Mouse (Mus musculus): ENCODE measurements around the gene Grasp. TPM values are rescaled to one million over a fixed set of nuclear protein-coding genes. Genes with fewer than 3 reads are reported as not detected.
A peak's percentile ranks its signal among the peaks of the same experiment; 100 is the strongest.

Grasp gene
- total RNA-seq, 2 experiments from 2014 or later, result not detected

DNA sequence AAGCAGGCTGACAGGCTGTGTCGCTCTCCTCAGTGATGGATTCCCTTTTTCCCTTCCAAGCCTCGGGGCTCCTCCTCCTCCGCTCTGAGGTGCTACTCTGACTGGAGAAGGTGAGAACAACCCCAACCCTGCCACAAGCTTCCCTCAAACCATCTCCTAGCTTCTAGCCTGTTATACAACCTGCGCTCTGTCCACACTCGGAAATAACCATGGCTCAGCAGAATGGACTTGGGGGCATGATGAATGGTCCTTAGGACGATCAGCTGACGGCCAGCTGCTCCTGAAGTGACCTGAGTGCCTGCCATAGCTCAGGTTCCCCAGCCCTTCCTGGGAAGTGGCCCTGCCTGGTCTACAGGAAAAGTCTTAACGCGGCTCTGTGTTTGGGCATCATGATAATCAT, 17.9 kb downstream of the Grasp start:
- ATAC-seq (replicated peaks; ENCODE audit: low FRiP score, poor library complexity, severe bottlenecking), result no peak

DNA sequence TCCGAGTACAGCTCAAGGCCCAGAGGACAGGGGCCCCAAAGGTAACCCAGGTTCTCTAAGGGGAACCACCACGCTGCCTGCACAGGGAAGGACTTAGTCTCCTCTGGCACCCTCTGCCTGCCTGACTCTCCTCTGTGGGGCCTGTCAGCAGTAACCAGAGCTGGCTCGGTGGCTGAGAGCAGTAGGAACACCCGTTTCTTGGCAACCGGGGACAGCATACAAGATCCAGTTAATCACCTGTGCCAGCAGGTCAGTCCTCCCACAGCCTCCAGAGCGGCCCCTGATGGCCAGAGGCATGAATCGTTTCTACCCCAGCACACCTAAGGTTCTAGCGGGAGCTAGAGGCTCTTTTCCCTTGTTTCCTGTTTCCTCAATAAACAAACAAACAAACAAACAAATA, 18.7 kb downstream of the Grasp start:
- no peak for ATAC-seq (replicated peaks; ENCODE audit: low FRiP score, poor library complexity, severe bottlenecking)

DNA sequence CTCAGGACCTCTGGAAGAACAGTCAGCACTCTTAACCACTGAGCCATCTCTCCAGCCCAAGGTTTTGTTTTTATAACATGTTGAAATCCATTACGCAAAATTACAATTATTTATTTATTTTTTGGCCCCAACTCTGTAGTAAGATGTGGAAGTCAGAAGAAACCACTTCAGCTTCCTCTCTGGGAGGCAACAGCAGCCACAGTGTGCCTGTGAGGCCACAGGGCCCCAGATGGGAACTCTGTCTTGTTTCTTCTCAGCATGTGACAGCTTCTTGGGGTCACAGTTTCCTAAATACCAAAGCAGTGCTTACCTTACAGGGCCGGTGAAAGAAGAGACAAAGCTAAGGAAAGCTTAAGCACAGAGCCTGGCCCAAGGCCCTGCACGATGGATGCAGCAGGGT, 20.0 kb downstream of the Grasp start:
- ATAC-seq (replicated peaks; ENCODE audit: low FRiP score, poor library complexity, severe bottlenecking), result no peak

DNA sequence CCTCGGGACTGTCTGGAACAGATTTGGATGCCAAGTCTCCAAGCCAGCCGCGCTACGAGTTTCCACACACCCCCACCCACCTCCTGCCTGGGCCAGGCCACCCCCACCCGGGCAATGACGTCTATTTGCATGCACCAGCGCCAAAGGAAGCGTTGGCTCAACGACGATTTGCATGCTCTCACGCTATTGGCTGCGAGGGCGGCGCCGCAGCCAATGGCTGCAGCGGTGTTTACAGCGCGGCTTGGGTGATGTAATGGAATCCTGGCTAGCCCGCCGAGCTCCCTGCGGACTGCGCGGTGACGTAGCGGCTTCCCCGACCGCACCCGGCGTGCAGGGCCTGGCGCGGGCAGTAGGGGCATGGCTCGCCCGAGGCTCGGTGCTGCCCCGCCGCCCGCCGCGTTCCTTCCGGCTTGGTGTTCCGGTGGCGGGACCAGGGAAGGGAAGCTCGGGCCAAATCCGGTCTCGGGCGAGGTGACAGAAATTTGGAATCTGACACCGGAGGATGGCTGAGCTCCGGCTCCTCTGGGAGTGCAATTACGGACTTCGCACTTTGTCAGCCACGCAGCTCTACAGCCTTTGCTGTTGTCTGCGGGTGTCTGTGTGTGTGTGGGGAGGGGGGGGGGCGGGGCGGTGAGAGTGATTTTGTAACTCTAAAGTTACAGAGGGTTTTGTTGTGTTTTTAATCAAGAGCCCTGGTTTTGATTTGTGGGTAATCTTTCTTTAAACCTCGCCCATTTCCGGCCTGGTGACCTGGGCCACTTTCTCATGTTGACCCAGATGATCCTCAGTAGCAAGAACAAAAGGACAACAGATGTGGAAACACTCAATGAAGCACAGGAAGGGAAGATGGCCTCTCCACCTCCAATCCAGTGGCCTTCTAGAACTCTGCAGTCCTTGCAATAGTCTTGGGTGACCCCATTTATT, 22.5 kb downstream of the Grasp start:
- peak; percentile 91 for ATAC-seq (replicated peaks; ENCODE audit: low FRiP score, poor library complexity, severe bottlenecking)

DNA sequence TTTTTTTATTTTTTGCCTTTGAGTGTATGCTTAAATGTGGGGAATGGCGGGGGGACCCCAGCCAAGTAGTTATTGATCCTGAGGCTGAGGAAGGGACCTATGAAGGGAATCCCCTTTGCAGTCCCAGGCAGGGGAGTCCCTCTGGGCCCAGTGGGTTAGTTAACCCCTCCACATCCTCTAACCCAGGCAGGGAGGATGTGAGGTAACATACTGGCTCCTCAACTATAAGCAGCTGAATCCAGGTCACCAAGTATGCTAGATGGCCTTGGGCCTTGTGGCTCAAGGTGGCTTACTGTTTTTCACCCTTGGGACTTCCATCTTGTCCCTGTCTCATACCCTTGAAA, 23.1 kb downstream of the Grasp start:
- ATAC-seq (replicated peaks; ENCODE audit: low FRiP score, poor library complexity, severe bottlenecking), result no peak

DNA sequence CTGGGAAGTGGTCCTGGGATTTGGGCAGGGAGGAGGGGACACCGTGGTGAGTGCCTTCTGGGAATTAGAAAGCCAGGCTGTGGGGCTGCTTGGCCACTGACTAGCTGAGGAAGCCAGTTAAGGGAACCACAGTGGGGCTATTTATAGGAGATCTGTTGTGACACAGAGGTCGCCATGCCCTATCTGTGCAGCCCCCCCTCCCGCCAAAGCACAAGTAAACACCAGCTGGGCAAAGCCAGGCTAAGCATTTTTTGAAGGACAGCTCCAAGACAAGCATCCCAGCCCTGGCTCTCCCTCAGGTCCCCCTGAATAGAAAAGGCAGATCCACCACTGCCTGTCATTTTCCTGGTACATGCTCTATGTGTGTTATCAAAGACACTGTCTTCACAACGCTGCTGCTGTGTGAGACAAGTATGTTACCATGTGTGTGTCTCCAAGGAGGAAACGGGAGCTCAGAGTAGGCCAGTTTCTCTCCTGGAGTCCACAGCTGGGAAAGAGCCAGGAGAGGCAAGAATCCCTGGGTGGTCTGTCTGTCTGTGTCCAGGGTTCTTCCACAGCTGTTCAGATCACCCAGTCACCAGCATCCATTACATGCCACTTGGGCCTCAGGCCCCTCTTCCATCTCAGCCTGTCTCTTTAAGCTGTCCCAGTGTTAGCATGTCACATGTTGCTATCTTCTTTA, 24.2 kb downstream of the Grasp start:
- ATAC-seq (replicated peaks; ENCODE audit: low FRiP score, poor library complexity, severe bottlenecking), result no peak

DNA sequence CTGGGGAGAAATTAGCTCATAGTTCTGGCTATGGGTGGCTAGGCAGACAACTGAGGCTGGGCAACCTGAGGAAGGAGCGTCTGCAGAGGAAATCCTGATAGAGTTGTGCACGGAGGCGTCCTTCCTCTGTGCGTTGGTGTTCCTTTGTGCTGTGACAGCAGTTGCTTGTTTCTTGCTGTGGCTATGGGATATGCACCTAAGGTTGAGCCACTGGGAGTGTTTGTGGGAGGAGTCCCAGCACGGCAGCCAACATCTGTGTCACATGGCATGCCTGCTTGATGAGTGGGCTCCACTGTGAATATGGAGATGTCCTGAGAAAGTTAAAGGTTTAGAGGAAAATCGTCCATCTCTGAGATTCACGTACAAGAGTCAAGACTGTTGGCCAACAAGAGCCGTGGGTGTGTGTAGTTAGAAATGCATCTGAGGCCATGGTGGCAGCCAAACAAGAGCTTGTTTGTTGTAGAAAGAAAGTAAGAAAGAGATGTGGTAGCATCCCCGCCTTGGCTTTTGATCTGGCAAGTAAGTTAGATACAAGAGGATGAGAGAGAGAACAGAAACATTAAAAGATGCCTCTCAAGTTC, 26.3 kb downstream of the Grasp start:
- no peak for ATAC-seq (replicated peaks; ENCODE audit: low FRiP score, poor library complexity, severe bottlenecking)

DNA sequence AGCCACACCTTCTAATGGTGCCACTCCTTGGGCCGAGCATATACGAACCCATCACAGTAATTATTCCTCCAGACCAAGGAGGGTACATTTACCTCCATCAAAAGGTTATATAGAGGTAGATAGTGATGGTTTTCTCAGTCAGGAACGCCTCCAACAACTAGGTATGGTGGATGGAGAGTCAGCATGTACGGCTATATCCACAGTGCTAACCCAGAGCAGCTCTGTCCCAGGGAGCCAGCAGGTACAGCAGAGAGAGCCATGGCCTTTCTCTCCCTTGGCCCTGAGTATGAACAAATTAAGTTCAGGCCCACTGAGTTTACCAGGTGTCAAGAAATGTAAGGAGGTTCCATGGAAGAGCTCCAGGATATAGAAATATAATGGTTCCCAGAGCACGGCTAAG, 27.9 kb downstream of the Grasp start:
- ATAC-seq (replicated peaks; ENCODE audit: low FRiP score, poor library complexity, severe bottlenecking), result no peak

DNA sequence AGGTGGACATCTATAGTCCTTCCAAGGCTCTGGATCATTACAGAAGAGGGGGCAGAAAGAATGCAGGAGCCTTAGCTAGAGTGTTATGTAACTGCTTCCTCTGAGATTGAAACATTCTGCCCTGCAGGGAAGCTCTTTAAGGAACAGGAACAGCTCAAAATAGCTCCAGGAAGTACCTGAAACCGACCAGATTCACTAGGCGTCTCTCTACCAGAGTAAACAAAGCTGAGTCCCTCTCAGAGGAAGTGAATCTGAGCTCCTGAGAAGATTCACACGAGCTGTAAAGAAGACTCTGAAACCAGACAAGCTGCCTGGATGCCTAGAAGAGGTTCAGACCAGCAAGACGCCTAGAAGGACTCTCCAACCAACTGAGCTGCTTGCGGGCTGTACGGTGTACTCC, 28.6 kb downstream of the Grasp start:
- ATAC-seq (replicated peaks; ENCODE audit: low FRiP score, poor library complexity, severe bottlenecking), result no peak

DNA sequence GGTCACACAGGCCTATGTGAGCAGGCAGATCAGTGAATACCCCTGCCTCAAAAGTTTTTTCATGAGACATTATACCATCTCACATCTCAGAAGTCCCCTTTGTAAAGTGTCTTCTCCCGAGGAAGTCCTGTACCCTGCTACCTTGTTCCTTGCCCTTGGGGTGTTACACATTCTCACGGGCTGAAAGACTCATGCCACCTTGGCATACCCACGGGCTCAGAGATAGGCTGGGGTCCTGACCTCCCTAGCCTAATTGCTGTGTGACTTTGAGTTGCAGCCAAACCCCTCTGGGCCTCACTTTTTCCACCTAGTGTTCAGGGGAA, 29.5 kb downstream of the Grasp start:
- ATAC-seq (replicated peaks; ENCODE audit: low FRiP score, poor library complexity, severe bottlenecking), result no peak

DNA sequence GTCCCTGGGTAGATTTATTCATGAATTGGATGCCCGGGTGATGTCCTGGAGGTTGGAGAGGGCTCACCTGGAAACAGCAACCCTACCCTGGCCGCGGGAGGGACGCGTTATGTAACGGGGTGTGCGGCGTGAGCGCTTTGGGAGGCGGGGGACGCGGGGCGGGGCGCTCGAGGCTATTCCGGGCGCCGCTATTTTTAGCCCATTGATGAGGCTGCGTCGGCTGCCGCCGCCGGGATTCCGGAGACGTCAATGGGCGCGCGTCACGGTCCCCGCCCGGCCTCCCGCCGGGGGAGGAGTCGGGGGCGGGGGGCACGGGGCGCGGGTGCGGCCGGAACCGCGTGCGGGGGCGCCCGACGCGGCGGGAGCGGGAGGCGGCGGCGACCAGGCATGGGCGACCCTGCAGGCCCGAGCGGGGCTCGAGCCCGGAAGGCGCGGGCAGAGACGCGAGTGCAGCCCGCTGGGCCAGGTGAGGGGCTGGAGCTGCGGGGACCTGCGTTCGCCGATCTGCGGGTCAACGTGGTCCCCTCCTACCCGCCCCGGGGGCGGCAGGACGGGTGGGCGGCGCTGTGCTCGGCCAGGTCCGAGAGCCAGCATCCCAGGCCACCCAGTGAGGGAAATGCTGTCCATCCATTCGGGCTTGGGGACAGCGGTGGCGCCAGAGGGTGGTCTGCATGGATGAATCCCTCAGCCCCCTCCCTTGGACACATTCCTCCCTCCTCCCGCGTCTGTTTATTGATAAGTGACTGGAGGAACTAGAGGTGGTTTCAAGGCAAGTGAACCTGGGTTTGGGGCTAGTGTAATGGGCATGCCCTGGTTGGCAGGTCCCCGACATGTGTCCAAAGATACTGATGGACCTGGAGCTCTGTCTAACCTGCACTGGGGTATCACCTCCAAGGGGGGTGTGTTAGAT, 30.2 kb downstream of the Grasp start, which contains the start of gene Nr4a1:
Nr4a1 (plus strand) TSS at position 384 of the 910 bp plus-strand sequence.
- no peak for ATAC-seq (replicated peaks; ENCODE audit: low FRiP score, poor library complexity, severe bottlenecking)

DNA sequence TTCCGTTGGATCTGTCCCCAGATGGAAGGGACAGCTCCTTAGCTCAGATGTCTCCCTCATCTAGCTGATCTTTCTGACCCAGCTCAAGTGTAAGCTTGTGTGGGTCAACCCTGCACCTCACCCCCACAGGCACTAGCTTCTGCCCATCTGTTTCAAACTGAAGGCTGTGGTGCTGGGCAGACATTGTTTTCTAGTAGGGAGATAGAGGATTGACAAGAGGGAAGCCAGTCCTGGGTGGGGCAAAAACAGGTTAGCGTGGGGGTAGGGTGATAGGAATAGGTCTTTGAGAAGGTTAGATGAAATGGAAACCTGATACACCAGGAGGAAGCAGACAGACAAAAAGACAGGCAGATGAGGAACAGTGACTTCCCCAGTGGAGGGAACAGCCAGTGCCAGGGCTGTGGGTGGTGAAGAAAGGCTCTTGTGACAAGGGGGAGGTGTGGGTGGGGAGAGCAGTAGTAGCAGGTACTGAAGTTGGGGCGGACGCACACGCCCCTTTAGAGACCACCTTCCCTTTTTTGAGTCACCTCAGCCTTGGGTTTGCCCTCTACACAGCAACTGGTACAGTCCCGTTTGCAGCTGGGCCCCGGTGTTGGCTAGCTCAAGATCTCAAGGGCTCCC, 32.0 kb downstream of the Grasp start:
- no peak for ATAC-seq (replicated peaks; ENCODE audit: low FRiP score, poor library complexity, severe bottlenecking)

DNA sequence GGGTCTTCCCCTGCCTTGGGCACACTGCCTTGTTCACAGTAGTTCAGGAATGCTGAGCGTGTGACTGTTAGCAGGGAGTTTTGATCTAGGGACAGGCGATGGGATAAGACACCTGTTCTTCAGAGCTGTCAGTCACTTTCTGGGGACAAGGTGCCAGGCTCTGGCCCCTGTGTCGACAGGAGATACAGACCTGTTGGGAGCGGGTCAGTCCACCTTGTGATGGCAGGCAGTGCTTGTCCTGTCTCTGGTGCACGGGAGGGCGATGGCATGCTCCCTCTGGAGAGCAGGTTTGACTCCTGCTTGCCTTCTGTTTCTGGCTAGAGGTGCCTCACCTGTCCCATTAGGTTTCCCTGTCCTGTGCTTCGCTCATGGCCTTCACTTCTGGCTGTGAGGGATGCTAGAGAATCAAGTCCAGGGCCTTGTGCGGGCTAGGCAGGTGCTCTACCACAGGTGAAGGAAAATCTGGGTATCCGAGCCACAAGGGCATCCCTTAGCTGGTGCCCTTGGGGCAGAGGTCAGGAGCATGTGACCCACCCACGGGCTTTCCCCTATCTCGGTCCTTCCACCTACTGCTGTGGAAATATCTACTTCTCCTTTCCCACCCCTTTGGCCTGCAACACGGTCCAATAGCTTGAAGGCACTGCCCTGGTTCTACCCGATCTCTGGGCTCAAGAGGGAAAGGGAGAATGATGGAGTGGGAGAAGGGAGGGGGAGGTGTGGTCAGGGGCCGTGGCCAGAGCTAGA, 32.6 kb downstream of the Grasp start:
- no peak for ATAC-seq (replicated peaks; ENCODE audit: low FRiP score, poor library complexity, severe bottlenecking)

DNA sequence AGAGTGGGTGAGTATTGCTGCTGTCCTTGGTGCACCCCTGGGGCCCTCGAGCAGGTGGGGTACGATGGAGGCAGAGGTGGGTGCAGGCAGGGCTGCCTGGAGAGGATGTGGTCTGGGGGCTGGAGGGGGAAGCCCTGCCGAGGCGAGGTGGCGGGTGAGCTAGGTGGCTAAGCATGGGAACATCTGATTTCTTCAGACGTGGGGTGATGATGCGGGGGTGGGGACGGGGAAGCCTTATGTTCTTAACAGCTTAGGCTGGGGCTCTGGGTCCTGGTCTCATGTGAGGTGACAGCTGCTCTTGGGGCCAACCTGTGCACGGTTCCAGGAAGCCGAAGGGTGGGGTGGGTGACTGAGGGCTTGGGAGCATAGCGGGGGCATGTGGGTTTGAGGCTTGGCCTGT, 34.4 kb downstream of the Grasp start:
- no peak for ATAC-seq (replicated peaks; ENCODE audit: low FRiP score, poor library complexity, severe bottlenecking)

DNA sequence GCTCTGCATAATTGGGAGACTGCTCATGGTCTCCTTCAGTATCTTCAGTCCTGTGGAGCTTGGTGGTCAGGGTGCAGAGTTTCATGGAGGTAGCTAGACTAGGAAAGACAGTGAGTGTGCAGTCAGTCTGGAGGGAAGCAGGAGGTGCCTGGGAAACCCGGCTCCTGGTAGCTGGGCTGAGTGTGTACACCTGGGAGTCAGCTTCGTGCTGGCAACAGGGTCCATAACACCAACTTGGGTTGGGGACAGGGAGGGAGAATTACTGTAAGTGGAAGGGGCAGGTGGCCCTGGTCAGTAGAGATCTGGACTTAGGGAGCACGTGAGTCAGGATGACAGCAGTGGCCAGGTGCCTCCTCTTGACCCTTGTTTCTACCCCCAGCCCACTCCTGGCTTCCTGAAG, 35.9 kb downstream of the Grasp start:
- no peak for ATAC-seq (replicated peaks; ENCODE audit: low FRiP score, poor library complexity, severe bottlenecking)

DNA sequence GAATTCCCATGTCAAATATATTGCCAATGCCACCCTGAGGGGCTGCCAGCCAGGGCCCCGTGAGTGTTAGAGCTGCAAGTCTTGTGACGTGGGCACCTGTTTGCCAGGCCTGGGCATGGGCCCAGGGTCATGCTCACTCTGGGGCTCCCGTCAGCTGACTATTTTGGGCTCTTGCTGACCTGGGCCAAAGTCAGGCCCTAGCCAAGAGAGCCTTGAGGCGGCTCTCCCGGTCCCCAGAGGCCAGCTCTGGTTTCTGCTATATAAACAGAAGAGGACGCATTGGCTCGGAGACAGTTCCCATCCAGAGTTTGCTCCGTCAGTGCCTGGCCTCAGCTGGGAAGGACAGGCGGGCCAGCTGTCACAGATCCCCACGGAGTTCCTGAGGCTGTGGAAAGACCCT, 36.4 kb downstream of the Grasp start:
- ATAC-seq (replicated peaks; ENCODE audit: low FRiP score, poor library complexity, severe bottlenecking), result no peak

DNA sequence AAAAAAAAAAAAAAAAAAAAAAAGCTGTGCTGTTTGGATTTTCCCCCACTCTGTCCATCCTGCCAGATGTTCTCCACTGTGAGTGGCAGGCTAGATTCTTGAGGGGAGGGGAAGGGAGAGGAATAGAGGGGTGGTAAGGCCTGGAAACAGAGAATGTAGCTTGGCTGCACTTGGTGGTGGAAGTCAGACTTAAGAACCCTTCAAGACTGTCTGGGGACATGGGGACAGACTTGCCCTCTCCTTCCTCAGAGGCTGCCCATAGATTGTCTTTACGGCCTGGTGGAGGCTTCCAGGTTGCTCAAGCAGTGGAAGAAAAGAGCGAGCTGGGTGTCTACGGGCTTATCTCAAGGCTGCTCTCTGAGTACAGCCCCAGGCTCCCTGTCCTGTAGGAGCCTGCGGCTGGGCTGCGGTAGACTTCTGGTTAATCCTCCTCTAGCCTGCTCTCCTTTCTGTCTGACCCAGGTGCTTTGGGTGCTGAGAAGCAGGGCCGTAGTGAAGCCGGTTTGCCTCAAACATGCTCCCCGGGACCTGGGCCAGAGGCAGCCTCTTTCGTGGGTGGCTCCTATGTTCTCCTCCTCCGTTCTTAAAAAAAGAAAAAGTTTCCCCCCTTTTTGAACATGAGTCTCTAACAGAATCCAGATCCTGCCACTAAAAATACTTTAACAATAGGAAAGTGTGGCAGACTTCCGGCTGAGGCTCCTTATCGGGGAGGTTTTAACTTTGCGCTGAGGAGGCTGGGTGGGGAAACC, 37.1 kb downstream of the Grasp start:
- no peak for ATAC-seq (replicated peaks; ENCODE audit: low FRiP score, poor library complexity, severe bottlenecking)

DNA sequence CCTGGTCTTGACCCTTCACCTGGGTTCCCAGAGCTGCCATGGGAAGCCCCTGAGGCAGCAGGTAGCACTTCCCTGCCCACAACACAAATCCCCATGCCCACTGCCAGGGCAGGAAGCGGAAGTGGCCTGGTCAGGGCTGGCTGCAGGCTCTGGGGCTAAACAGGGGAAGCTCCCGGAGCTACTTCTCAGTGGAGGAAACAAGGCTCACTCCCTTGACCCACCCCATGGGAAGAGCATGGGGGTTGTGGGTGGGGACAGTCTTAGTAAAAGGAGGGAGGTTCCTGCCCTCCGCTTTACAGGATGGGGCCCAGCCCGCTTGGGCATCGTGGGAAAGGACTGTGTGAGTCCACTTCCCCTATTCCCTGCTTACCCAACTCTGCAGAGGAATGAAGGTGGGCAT, 38.5 kb downstream of the Grasp start:
- no peak for ATAC-seq (replicated peaks; ENCODE audit: low FRiP score, poor library complexity, severe bottlenecking)
